Mouse (Mus musculus): ENCODE results near the gene Cyp3a57.
"Not testable (repeated sequence)": the region's sequence is repeated elsewhere in the genome, so short reads cannot be mapped to it uniquely, and the experiment has no call there.

The Cyp3a57 gene

DNA sequence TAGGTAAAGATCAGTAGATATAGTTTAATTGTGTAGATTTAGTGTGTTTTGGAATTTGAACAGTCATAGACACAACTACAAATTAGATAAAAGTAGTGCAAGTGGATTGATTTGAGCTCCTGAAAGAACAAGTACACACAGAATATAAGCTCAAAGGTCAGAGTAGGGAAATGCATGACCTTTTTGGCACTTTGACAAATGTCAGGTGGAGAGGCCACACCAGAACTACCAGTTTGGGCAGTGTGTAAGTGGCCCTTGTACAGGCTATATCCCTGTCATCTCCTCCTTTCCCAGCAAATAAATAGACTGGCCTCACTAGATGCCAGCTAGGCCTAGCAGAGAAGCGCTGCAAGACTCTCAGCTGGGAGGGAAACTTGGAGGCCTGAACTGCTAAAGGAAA lies at the start of gene Cyp3a57:
TSS of gene Cyp3a57 (plus strand) at position 339 of the 400 bp plus-strand sequence.
- no peak for DNase-seq

DNA sequence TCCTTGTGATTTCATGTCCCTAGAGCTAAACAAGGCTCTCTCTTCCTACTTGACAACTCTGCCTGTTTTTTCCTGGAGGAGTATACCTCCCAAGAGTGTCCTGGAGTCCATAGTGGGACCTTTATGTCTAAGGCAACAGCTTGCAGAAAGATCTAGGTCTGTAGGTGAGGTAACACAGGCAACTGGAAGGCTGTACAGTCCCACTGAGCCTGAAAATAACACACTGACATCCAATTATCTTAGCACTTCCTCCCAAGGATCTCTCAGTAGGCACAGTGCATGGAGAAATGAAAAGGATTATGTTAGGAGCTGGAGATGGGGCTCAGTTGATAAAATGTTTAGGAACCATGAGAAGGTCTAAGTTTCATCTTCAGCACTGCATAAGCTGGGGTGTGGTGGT lies 44.6 kb upstream of the Cyp3a57 start:
- DNase-seq = no peak

DNA sequence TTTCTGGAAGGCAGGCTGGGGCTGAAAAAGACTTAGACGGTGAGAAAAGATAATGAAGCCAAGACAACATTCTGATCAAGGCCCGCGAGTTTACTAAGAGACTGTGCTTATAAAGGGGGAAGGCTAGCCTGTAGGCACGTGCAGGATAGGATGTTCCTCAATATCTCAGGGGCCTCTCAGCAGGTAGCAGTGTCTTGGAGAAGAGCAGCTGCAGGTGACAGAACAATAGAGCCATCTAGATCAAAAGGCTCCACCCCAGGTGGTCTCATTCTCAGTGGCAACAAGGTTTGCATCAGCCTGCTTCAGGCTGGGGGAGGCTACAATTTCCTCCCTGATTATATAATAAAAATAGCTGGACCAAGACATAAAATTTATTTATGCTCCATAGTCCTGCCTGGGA lies 43.3 kb upstream of the Cyp3a57 start:
- not testable (repeated sequence) for DNase-seq

DNA sequence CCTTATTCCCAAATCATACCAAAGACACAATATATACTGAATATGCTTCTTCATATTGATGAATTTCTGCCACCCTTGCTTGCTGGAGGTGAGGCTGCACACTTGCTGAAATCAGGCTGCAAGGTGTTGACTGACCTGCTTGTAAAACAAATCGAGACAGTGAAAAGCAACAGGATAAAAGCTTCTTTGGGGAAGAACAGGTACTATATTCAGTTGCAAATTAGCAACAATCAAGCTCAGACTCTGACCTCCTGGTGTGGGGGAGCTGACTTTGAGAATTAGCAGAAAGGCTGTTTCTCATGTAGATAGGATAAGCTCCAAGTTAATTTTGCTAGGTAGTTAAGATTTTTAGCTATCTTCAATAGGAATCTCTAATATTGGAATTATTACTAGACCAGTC lies 42.7 kb upstream of the Cyp3a57 start:
- DNase-seq = no peak

DNA sequence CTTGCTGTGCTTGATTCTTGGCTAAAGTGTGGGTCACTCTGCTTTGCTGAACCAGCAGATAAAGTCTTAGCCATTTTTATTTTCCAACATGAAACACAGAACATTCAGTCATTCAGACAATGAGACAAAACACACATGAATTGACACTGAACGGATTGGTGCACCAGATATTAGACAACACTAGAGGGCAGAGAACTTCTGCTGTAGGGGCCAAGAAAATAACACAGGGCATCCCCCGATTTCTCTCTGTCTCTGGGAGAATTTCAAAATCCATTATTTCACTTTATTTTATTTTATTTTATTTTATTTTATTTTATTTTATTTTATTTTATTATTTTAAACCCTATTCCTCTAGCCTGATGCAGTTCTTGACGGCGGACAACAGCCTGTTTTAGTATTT lies 38.1 kb upstream of the Cyp3a57 start:
- not testable (repeated sequence) for DNase-seq

DNA sequence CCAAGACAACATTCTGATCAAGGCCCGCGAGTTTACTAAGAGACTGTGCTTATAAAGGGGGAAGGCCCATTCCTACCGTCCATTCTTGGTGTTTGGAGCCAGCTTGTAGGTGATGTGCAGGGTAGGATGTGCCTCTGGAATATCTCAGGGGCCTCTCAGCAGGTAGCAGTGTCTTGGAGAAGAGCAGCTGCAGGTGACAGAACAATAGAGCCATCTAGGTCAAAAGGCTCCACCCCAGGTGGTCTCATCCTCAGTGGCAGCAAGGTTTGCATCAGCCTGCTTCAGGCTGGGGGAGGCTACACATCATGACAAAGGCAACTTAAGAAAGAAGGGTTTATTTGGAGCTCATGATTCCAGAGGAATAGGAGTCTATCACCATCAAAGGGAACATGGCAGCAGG lies 37.3 kb upstream of the Cyp3a57 start:
- not testable (repeated sequence) for DNase-seq

DNA sequence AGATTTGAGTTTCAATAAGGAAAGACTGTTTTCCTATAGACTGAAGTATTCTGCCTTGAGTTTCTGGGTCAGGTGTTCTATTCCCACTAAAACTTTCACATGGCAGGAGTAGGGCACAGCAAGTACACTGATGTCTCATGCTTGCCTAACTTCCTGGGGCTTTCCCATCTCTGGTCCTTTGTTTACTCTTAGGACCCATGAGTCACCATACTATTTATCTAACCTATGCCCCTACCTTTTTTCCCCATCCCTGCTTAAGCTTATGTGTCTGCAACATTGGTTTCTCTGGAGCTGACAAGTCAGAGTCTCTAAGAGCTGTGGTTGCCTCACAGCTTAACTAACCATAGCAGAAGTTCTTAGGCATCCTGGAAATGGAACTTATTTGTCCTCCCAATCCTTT lies 31.2 kb upstream of the Cyp3a57 start:
- no peak for DNase-seq

DNA sequence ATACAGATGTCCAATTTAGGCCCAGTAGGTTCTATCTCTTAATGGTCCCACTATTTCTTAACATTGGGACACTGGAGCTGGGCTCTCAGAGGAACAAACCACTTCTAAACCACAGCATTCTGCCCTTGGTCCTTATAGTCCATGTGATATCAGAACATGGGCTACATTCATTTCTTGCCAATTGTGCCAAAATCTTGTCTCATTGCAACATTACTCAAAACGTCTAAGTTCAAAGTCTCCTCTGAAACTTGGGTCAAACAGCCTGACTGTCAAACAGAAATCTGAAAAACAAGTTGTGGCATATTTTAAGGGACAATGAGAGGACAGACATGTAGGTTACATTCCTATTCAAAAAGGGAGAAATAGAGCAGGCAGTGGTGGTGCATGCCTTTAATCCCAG lies 27.9 kb upstream of the Cyp3a57 start:
- DNase-seq = no peak

DNA sequence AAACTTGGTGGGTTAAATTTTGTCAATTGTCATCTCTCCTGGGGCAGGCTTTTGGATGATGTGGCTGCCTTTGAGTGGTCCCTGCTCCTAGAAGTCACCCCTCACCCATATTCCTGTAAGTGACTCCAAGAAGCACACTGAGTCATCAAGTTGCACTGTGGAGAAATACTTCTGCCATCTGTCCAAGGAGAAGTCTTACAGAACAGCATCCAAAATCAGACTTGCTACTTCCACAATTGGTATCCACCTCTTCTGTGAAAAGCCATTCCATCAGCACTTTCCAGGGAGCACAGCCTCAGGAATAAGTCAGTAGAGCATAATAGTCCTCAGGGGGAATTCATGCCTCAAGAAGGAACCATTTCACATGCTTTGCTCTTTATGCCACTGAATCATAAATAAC lies 6.3 kb upstream of the Cyp3a57 start:
- not testable (repeated sequence) for DNase-seq

DNA sequence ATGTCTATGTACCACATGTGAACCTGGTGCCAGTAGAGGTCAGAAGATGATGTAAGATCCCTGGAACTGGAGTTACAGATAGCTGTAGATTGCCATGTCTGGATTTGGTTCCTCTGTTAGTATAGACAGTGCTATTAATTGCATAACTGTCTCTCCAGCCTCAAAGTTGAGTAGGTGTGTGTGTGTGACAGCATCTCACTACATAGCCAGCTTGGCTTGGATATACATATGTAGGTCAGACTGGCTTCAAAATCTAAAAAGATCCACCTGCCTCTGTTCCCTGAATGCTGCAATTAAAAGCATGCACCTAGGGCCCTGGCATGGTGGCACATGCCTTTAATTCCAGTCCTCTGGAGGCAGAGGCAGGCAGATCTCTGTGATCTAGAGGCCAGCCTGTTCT lies 4.6 kb downstream of the Cyp3a57 start:
- no peak for DNase-seq

DNA sequence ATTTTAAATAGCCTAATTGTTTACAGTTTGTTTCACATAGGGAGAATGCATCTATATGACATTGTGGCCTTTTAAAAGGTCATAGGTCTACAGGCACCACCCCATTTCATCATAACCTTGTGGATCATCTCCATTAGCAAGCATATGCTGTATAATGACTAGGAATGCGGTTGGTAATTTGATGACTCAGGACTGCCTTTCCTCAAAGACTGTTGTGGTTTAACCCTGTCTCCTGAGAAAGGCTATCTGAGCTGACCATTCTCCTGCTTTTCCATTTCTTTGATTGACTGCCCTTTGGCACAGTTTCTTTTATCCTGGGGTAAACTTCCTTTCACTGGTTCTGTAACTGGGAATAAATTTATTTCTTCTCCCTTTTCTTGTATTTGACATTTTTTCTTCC lies 8.0 kb downstream of the Cyp3a57 start:
- no peak for DNase-seq

DNA sequence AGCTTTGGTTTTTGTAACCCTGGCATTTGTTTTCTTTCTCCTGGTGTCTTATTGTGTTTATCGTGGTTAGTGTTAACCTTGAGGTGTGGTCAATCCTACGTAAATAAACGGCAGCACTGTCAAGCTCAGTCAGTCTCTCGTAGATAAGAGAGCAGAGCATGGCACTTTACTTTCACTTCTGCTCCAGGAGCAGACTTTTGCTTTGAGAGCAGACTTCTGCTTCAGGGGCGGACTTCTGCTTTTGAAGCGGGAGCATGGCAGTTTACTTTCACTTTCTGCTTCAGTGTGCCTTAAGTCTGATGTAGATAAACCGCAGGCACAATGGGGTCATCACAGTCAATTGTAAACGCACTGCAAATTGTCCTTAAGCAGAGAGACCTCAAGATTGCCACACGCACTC lies 70.3 kb downstream of the Cyp3a57 start:
- DNase-seq = not testable (repeated sequence)

DNA sequence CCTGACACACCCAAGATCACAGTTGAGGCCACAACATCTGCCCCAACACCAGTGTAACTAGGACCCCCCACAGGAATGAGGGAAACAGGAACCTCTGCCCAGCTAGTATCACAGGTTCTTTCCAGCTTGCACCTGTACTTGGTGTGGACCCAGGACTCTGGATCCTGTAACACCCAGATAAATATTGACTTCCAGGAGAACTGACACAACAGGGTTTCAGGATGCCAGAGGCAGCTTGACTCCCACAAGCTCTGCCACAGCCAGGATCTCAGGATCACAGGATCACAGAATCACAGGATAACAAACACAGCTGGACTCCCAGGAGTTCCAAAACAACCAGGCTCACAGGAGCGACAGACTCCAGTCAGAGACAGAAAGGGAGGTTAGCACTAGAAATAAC lies 77.2 kb downstream of the Cyp3a57 start:
- no peak for DNase-seq

DNA sequence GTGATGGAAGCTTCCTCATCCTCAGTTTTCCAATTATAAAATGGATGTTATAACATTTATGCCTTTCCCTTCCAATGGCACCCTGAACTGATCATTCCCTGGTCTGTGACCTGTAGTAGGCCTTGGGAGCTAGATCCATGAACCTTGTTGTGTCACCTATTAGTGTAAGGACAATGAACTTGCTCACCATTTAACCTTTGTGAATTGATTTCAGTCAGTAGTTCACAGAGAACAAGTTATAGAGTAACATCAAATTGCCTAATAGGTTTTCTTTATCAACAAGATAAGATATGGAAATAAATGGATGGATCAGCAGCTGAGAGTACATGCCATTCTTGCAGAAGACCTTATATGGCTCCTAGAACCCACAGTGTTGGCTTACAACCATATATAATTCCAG lies 85.9 kb downstream of the Cyp3a57 start:
- DNase-seq = no peak

DNA sequence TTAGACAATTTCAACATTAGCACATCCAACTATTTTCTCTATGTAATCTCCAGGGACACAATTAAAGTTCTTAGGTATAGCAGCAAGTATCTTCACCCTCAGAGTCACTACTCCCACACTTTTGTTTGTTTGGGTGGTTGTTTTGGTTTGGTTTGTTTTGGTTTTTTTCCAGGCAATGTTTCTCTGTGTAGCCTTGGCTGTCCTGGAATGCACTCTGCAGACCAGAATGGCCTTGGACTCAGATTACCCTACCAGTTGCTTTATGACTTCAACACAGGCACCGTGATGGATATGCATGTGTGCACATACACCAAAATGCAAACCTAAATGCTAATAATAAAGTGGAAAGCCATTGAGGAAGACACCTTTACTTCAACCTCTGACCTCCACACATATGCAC lies 88.6 kb downstream of the Cyp3a57 start:
- no peak for DNase-seq

Measured in cerebellum, adult 9-10 months (tissue).